Mouse (Mus musculus): ENCODE measurements around the gene Cacng7.

DNA sequence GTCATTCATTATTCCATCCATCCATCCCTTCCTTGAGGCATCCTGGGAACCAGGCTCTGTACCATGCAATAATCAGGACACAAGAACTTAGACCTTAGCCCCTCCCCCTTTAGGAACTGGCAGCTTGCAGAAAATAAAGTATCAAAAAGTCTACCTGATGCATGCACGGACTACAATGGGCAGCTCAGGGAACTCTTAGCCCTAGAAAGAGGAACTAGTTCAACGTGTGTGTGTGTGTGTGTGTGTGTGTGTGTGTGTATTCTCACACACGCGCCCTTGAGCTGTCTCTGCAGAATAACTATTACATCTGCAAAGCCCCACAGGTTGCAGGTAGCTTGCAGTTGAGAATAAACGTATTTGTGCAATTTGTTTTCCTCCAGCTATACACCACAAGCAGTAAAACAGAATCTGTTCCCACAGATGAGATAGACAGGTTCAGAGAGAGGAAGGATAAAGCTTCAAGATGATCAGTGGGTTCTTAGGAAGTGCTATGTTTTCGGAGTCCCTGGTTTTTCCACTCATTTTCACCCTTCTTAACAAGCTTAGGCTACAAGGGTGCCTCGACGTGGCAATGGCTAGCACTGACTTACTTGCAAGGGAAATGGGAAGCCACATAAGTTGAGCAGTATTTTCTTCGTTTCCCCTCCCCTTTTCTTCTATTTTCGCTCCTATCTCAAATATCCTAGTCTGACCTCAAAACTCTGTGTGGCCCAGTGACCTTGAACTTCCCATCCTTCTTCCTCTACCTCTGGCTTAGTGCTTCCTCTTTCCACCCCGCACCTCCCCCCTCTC lies 77.2 kb downstream of the Cacng7 start:
- TF ChIP-seq CTCF (IDR thresholded peaks at IDR 0.05; ENCODE audit: low read depth) (no peak), EP300 (IDR thresholded peaks at IDR 0.05; ENCODE audit: low read depth) (no peak)

Measured in liver, postnatal 0 days (tissue).